Mouse (Mus musculus): ENCODE results near the gene Defa20. TPM values are rescaled to one million over a fixed set of nuclear protein-coding genes. Genes with fewer than 3 reads are reported as not detected.
"Not testable (repeated sequence)": the region's sequence is repeated elsewhere in the genome, so short reads cannot be mapped to it uniquely, and the experiment has no call there.

Defa20 gene
- not detected for total RNA-seq (2021)

GRCm38 (mm10) chr8:21508958-21509357, at the start of gene Defa20:
Defa20 (plus strand) TSS chr8:21509258.
- DNase-seq (ENCODE audit: low spot score in 2 of 2); intact Hi-C loops (cut with DNase I): not testable (repeated sequence)

GRCm38 (mm10) chr8:21528732-21529131, 19.7 kb downstream of the Defa20 start, which contains the start of gene Defa32:
Defa32 (plus strand) TSS chr8:21529032.
- intact Hi-C loops (cut with DNase I); DNase-seq (ENCODE audit: low spot score in 2 of 2): not testable (repeated sequence)

Other genes starting within 250 kb of the Defa20 start
- gene Defa27, start 193.7 kb upstream of the Defa20 start, total RNA-seq (2021): not detected
- gene Defa29, start 182.2 kb upstream of the Defa20 start, total RNA-seq (2021): not detected
- gene Defa2, start 130.7 kb upstream of the Defa20 start, total RNA-seq (2021): not detected
- not detected for gene Defa33, start 117.4 kb upstream of the Defa20 start, total RNA-seq (2021)
- gene Defa36, start 81.8 kb upstream of the Defa20 start, total RNA-seq (2021): not detected
- gene Gm7849, start 52.7 kb upstream of the Defa20 start, total RNA-seq (2021): not detected
- gene Defa32, start 19.8 kb downstream of the Defa20 start, total RNA-seq (2021): not detected
- not detected for gene Defa37, start 56.1 kb downstream of the Defa20 start, total RNA-seq (2021)
- gene Defa28, start 73.7 kb downstream of the Defa20 start, total RNA-seq (2021): not detected
- gene Gm7861, start 85.2 kb downstream of the Defa20 start, total RNA-seq (2021): not detected
- not detected for gene Defa26, start 108.9 kb downstream of the Defa20 start, total RNA-seq (2021)
- not detected for gene Defa17, start 146.5 kb downstream of the Defa20 start, total RNA-seq (2021)
- gene Defa34, start 156.5 kb downstream of the Defa20 start, total RNA-seq (2021): not detected
- gene AY761184, start 194.4 kb downstream of the Defa20 start, total RNA-seq (2021): not detected
- gene Defa24, start 225.2 kb downstream of the Defa20 start, total RNA-seq (2021): not detected

All from left cerebral cortex, postnatal 25 days (tissue).